Mouse (Mus musculus) brain, adult 2 months (tissue): ENCODE measurements around the gene Kcnj14.

Source experiments
- DNase-seq: peaks from one replicate; pipeline ENCODE4 v3.0.0; 2011; ENCODE audit warnings: low read depth, low spot score

The Kcnj14 gene

DNA sequence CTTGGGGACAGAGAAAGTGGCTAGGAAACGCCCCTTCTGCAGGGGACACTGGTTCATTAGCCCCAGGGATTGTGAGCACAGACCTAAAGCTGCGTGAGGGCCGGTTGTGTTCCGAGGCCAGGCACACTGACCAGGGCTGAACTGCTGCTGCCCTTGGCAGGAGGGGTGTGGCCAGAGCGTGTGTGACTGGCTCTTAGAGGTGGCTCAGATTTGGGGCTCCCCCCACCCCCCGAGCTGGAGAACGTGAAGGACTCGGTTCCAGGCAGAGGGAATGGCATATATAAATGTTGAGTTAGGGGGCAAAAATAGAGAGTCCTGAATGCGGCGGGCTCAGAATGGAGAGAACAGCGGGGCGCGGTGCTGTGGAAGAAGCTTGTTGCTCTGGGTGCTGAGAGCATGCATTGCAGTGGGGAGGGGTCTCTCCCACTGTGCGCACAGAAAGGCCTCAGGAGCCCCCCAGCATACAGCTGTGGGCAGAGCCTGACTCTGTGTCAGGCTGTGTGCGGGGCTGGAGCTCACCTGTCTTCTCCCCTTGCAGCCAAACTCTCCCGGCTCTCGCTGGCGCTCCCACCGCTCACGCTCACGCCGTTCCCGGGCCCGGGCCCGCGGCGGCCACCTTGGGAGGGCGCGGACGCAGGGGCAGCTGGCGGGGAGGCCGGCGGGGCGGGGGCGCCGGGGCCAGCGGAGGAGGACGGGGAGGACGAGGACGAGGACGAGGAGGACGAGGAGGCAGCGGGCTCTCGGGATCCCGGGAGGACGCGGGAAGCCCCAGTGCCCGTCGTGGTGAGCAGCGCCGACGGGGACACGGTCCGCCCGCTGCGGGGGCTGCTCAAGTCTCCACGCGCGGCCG lies 26.7 kb downstream of the Kcnj14 start:
- DNase-seq, result no peak

DNA sequence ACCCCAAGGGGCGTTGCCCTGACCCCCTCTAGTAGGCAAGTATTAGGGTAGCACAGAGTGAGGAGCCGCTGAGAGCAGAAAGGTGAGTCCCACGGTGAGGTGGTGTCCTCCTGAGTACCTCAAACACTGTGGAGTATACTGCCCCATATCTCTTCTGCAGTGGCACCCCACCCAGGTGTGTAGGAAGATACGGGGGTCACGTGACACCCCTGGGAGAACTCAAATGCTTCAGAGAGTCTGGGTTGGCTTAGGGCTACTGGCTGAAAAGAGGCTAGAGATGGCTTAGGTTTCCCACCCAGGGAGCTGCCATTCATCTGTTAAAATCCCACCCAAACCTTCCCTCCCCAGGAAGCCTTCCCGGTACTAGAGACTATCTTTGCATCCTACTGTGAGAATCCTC lies 27.6 kb downstream of the Kcnj14 start:
- DNase-seq, result no peak

DNA sequence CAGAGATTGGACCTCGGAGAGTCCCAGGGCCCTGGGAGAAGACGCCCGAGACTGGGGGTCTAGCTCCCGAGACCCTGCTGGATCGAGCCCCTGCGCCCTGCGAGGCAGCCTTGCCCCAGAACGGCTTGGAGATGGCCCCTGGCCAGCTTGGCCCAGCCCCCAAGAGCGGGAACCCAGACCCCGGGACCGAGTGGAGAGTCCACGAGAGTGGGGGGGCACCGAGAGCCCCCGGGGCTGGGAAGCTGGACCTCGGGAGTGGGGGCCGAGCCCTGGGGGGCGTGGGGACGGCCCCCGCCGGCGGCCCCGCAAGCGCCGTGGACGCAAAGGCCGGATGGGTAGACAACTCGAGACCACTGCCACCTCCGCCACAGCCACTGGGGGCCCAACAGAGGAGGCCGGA lies 29.6 kb downstream of the Kcnj14 start:
- DNase-seq, result no peak

DNA sequence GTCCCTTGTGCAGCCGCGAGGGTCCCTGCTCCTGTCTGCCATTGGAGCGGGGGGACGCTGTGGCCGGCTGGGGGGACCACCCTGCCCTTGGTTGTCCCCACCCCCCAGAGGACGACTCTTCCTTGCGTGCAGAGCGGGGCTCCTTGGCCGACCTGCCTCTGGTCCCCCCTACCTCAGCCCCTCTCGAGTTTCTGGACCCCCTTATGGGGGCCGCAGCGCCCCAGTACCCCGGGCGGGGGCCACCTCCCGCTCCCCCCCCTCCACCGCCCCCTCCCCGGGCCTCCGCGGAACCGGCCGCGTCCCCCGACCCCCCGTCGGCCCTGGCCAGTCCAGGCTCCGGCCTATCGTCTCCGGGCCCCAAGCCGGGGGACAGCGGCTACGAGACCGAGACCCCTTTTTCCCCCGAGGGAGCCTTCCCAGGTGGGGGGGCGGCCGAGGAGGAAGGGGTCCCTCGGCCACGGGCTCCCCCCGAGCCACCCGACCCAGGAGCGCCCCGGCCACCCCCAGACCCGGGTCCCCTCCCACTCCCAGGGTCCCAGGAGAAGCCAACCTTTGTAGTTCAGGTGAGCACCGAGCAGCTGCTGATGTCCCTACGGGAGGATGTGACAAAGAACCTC lies 30.5 kb downstream of the Kcnj14 start:
- no peak for DNase-seq

DNA sequence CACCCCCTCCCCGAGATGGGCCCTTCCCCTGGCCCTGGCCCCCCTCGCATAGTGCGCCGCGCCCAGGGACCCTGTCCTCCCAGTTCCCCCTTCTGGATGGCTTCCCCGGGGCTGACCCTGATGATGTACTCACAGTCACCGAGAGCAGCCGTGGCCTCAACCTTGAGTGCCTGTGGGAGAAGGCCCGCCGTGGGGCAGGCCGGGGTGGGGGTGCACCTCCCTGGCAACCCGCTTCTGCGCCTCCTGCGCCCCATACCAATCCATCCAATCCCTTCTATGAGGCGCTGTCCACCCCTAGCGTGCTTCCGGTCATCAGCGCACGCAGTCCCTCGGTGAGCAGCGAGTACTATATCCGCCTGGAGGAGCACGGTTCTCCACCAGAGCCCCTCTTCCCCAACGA lies 31.3 kb downstream of the Kcnj14 start:
- no peak for DNase-seq

DNA sequence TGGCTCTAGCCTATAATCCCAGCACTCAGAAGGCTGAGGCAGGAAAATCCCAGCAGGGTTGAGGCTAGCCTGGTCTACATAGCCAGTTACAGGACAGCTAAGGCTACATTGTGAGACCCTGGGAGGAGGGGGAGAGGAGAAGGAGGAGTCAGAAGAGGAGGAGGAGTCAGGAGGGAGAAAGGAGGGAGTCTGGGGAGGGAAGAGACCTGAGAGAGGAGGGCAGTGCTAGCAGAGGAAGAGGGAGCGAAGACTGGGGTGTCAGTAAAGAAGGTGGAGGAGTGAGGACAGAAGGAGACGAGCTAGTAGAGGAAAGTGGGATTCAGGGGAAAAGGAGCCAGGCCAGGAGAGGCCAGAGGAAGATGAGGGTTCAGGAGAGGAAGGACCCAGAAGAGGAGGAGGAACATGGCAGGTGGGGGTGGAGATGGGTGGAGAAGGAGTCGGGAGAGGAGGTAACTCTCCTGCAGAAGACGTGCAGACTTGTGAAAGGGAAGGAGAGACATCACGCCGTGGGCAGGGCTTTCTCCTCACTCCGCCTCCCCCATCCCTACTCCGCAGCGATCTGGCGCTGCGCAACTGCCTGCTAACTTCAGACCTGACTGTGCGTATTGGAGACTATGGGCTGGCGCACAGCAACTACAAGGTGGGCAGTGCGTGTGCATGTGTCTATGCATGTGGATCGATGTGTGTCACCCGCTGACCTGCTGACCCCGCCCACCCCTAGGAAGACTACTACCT lies 32.7 kb downstream of the Kcnj14 start:
- DNase-seq, result peak; percentile 70

DNA sequence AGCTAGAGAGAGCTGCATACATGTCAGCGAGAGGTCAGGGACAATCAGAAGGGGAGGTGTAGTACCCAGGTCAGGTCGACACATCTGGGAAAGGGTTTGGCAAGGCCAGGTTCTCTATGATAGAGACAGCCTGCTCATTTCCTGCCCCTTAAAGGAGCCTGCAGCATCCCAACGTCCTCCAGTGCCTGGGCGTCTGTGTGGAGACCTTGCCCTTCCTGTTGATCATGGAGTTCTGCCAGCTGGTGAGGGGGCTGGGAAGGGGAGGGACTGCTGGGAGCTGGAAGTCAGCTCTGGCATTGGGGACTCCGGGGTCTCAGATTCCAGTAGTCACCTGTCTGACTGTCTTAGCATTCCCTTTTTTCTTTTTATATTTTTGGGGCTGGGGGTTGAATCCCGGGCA lies 33.9 kb downstream of the Kcnj14 start:
- DNase-seq, result no peak

DNA sequence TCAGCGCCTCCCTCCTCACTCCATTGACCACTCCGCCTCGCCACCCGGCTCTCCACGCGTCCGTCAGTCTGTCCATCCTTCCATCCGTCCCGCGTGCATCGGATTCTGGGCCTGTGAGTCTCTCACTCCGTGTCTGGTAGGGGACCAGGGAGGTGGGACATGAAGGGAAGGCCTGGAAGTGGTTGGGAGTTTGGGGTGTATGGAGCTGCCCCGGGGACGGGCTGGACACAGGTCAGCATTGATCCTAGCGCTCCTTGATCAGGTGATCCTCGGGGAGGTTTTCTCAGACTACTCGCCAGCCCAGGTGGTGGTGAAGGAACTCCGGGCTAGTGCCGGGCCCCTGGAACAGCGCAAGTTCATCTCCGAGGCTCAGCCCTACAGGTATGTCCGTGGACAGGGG lies 36.9 kb downstream of the Kcnj14 start:
- DNase-seq, result no peak

DNA sequence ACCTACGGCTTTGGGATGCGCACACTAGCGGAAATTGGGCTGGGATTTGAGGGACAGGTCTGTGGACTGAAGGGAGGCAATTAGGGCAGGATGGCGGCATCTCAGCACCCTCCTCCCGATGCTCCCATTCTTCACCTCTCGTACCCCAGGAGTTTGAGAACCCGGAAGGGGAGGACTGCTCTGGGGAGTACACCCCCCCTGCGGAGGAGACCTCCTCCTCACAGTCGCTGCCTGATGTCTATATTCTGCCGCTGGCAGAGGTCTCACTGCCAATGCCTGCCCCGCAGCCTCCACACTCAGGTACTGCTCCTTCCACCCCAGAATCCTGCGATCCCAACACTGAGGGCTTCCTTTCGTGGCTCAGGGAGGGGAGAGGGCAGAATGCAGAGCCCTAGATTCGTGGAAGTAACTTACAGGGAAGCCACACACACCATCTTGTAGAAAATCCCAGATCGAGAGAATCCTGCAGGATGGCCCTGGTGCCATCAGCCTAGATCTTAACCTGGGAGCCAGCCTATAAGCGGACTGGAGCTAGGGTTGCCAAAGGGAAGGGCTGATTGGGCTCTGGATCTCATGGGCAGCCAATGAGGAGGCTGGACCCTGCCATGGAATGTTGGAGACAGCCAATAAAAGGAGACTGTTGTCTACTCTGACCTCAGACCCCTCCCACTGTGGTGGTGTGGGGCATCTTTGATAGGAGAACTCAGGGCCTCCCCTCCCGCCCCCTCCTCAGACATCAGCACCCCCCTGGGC lies 37.7 kb downstream of the Kcnj14 start:
- DNase-seq, result peak; percentile 96

DNA sequence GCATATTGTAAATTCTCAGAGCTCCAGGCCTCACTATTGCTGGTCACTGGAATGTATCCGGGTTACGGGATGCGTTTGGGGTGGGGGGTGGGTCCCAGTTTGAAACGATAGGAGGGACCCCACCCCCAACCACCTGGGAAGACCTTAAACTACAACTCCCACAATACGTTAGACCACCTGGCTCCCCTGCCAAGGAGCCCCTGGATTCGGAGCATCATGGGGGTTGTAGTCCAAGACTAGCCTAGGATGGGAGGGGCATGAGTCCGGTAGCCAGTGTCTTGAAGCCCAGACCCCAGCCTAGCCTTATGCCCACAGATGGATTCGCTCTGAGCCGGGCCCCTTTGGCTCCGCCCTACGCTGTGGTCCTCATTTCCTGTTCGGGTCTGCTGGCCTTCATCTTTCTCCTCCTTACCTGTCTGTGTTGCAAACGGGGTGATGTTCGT lies 38.4 kb downstream of the Kcnj14 start:
- peak; percentile 91 for DNase-seq

DNA sequence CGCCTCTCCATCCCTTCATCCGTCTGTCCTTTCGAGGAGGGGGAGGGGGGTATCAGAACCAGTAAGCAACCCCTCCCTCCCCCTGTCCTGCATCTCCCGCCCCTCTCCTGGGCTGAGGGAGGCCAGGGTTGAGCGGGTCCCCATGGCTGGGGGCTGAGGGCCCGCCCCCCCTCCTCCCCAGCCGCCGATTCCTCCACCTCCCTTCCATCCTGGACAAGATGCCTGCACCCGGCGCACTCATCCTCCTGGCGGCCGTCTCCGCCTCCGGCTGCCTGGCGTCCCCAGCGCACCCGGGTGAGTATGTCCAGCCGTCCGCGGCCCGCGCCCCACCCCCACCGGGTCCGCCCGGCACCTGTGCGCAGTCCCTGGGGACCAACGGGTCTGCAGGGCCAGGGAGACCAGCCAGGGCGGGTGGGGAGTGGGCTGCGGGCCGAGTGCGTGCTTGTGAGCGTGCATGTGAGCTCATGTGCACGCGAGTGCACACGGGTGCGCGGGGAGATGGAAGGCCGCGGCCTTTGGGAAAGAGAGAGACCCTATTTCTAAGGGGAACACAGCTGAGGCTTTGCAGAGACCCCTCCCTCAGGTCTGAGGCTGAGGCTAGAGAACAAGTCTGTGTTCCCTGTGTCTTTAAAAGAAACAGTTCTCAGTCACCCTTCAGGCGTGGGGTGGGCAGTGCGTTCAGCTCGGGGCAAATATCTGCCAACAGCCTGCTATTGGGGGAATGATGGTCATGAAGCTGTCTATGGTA lies 39.0 kb downstream of the Kcnj14 start:
- no peak for DNase-seq

DNA sequence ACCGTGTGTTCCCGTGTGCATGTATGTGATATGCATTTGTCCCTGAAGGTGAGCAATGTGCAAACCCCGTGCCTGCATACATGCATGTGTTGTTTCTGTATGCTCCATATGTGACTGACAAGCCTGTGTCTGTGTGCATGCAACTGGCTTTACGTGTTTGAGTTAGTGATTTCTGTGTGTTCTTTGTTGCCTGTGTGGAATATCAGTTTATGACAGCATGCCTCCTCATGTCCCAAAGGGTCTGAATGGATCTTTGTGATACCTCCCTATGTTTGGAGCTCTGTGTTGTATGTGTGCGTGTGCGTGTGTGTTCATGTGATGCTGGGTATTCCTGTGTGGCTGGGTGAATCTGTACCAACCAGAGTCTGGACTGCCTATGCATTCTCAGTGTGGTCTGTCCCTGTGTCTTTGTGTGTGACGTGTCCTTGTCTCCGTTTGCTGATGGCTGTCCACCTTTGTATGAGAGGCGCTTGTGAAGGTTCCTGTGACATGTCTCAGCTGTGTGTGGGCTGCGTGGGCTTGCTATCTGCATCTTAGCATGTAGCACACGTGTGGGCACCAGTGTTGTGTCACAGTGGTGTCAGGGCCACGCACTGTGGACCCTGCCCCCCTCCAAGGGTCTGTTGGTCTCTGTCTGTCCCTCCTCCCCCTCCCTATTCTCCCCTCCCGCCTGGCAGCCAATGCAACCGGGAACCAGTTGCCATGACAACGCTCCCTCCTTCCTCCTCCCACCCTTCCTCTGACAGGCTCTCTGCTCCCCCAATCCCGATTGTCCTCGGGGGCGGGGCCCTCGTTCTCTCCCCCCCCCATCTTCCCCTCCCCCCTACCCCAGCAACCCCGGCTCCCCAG lies 39.8 kb downstream of the Kcnj14 start, which contains the start of gene Sult2b1:
Gene Sult2b1 (minus strand): TSS at position 146 of the 849 bp plus-strand sequence.
- peak; percentile 99 for DNase-seq

DNA sequence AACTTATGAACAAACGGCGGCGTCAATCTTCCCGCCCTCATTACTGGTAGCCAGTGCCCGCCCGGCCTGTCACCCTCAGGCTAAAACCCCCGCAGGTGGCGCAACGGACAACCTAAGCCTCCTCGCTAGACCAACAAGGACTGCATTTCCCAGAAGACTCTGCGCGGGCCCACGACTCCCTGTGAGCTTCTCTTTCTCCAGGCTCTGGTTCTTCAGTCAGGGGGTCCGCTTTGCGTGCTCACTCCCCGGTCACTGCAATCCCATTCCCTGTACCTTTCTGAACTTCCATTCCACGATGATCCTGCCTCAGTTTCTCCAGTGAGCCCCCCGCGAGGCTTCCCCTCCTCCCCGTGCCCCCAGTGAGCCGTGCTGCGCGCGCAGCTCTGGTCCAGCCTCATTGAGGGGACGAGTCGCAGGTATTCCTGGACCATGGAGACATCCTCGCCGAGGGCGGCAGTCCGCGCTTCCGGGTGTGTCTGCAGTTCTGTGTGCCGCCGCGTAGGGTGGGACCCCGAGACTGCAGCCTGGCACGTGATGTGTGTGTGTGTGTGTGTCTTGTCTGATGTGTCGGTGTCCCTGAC lies 41.0 kb downstream of the Kcnj14 start, which contains the start of gene Lmtk3:
Gene Lmtk3 (plus strand): TSS at position 228 of the 581 bp plus-strand sequence.
- DNase-seq, result peak; percentile 93

DNA sequence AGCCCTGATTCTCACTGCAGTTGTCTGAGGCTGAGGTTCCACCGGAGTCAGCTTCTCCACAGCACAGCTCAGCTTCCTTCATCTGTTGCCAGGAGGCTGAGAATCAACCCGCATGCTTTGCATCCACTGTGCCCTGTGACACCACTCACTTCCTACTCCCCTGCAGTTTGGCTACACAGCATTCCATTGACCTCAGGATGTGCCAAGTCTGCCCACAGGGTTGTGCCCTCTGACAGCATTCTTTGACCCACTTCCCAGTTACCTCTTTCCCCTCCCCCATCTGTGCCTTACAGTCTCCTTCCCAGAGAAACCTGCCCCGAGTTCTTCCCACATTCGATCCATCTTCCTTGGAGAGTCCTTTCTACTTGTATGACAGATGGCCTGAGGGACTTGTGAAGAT lies 42.3 kb downstream of the Kcnj14 start:
- no peak for DNase-seq

DNA sequence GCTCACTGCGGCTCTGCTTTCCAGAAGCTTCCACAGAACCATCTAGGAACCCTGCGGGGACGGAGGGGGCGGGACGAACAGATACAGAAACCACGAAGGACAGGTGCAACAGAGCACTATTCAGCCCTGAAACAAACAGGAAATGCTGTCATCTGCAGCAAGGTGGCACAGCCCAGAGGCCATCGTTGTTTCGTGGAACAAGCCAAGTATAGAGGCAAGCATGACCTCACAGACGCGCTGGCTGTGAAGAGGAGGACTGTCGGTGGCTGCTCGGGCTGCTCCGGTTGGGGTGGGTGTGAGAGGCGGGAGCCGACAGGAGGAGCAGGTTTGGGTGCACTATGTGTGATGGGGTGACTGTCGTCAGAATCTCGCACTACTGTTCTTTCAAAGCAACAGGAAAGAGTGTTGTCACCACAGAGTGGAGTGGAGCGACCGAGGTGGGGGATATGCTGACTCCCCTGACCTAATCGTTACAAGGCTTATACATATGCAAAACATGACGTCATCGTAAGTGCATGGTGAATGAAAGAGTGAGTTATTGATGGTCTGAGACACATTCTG lies 45.4 kb downstream of the Kcnj14 start:
- DNase-seq, result peak; percentile 50

DNA sequence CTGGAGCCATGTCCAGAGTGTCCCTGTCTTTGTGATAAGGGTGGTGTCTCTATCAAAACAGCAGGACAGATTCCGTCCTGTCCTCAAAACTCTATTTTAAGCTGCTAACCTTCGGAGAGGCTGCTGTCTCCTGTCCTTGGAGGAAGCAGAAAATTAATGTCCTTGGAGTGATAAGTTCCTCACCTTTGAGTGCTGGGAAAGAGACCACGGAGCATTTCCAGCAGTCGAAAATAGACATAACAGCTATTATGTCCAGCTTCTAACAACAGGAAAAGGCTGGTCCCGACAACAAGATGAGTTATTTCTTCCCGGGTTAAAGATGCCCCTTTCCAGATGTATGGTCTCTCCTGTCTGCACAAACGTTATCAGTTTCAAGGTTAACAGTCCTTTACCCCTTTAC lies 49.3 kb downstream of the Kcnj14 start:
- no peak for DNase-seq

DNA sequence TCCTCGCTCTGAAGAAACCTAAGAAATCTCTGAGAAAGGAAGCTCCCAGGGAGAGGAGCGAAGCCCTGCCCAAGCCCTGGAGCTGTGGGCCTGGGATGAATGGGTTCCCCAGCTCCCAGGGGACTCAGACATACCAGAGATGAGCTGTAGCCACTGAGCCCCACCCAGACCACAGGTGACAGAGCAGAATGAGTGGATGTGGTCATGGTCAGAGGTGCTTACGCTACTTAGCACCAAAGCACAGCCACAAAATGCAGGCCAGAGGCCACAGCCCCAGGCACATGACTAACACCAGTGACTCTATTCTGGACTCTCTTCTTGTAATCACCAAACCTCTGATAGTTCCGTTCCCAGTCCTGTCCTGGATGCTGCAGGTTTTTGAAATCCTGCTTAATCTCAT lies 53.5 kb downstream of the Kcnj14 start:
- DNase-seq, result no peak

DNA sequence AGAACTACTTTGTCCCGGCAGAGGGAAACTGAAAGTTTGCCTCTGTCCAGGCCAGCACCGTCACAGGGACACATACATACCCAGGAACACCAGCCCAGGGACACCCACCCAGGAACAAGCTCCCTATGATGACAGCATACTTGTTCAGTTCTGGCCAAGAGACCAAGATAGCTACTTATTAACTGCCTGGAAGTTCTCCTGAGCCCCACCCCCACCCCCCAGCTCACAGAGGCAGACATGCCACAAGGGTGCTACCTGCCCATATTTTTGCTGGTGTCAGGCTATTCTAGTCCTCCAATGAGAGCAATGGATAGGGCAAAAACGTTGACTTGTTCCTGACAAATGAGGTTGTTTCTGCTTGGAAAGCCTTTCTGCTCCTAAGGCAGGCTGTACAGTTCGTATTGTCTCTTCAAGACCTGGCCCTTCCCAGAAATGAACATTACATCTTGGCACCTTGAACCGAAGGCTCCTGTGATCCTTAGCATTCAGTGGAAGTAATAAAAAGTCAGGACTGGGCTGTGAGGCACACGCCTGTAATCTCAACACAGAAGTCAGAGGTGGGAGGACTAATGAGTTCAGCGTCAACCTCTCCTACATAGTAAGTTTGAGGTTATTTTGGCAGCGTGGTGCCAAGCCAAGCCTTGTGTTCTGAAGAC lies 54.0 kb downstream of the Kcnj14 start:
- DNase-seq, result no peak

DNA sequence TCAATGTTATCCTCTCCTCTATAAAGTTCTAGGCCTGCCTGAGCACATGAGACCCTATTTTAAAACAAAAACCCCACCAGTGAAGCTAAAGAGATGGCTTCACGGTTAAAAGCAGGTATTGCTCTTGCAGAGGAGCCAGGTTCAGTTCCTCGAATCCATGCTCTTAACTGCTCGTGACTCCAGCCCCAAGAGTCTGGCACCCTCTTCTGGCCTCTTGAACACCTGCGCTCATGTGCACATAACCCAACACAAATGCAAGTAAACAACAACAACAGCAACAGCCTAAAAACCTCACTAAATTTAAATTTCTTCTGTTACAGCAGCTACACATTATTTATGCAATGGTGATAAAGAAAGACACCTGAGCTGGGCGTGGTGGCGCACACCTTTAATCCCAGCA lies 57.1 kb downstream of the Kcnj14 start:
- DNase-seq, result no peak
